Mouse (Mus musculus): Measurements from ENCODE around the gene Rasal2.

DNA sequence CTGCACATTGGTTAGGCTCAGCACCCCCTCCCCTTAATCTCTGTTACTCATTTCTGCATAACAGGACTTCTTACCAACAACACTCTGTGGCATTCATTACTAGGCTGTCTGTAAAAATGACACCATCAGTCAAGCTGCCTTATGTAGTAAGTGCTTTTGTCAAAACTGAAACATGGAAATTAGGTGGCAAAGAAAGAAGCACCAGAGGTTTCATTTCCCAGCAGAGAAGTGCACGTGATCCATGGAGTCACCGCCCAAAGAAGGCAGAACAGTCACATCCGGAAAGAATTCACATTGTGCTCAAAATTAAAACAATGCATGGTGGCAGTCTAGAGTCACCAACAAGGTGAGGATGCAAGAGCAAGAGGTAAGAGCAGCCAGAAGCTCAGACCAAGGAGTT, 271.4 kb downstream of the Rasal2 start:
- TF ChIP-seq GATA1 (IDR thresholded peaks at IDR 0.05; ENCODE audit: low read length) (no peak), TAL1 (IDR thresholded peaks at IDR 0.05; ENCODE audit: low read length) (no peak)

Data from erythroblast, embryonic 14.5 days (primary cell).